Mouse (Mus musculus): ENCODE data around the gene Mapk8ip1. TPM values are rescaled to one million over a fixed set of nuclear protein-coding genes. Genes with fewer than 3 reads are reported as not detected.
A peak's percentile ranks its signal among the peaks of the same experiment; 100 is the strongest.
"Not testable (repeated sequence)": the region's sequence is repeated elsewhere in the genome, so short reads cannot be mapped to it uniquely, and the experiment has no call there.

Mapk8ip1 gene
- polyA plus RNA-seq, 1 experiment from 2014 or later: 18.8 TPM

GRCm38 (mm10) chr2:92404737-92405136, 3.7 kb upstream of the Mapk8ip1 start:
- no peak overlapping the region for H3K9ac ChIP-seq (replicated peaks; ENCODE audit: low read length)
- ATAC-seq (replicated peaks; ENCODE audit: insufficient number of reproducible peaks, low FRiP score, low TSS enrichment, low read depth) (no peak), DNase-seq (ENCODE audit: low spot score) (no peak)
- 73% methylated on average over 6 of the region's 6 CpGs for WGBS
- H3K9me3 ChIP-seq (replicated peaks; ENCODE audit: control insufficient read depth, low read length): no peaks in the 10 kb centered on the region
- H3K27me3 ChIP-seq (ENCODE audit: control insufficient read depth, insufficient read depth, low read length): no peaks in the 10 kb centered on the region
- H3K36me3 ChIP-seq (replicated peaks; ENCODE audit: control insufficient read depth, insufficient read depth, low read depth, low read length): peaks cover 7% of the 10 kb centered on the region
- H3K27ac ChIP-seq (replicated peaks; ENCODE audit: low read depth, low read length): no peak overlapping the region
- no peak overlapping the region for H3K4me2 ChIP-seq (ENCODE audit: low read depth, low read length)
- H3K4me3 ChIP-seq (ENCODE audit: low read depth, low read length): no peak overlapping the region
- H3K4me1 ChIP-seq (ENCODE audit: control insufficient read depth, insufficient read depth, low read length): no peaks in the 10 kb centered on the region

- peaks cover 4% of the 10 kb centered on the region for H3K36me3 ChIP-seq (replicated peaks; ENCODE audit: control insufficient read depth, insufficient read depth, low read depth, low read length)
- H3K9me3 ChIP-seq (replicated peaks; ENCODE audit: control insufficient read depth, low read length): no peaks in the 10 kb centered on the region
- no peaks in the 10 kb centered on the region for H3K27me3 ChIP-seq (ENCODE audit: control insufficient read depth, insufficient read depth, low read length)
- no peaks in the 10 kb centered on the region for H3K4me1 ChIP-seq (ENCODE audit: control insufficient read depth, insufficient read depth, low read length)
- no peak overlapping the region for H3K4me2 ChIP-seq (ENCODE audit: low read depth, low read length)
- H3K27ac ChIP-seq (replicated peaks; ENCODE audit: low read depth, low read length): no peak overlapping the region
- H3K4me3 ChIP-seq (ENCODE audit: low read depth, low read length): no peak overlapping the region
- no peak for ATAC-seq (replicated peaks; ENCODE audit: insufficient number of reproducible peaks, low FRiP score, low TSS enrichment, low read depth)
- DNase-seq (ENCODE audit: low spot score): no peak
- no peak overlapping the region for H3K9ac ChIP-seq (replicated peaks; ENCODE audit: low read length)
- 91% methylated on average over 5 of the region's 5 CpGs for WGBS
Observed at GRCm38 (mm10) chr2:92403776-92404319, 2.8 kb upstream of the Mapk8ip1 start.

GRCm38 (mm10) chr2:92402591-92403326, 1.7 kb upstream of the Mapk8ip1 start:
- Histone ChIP-seq H3K27me3 (ENCODE audit: control insufficient read depth, insufficient read depth, low read length) (no peaks in the 10 kb centered on the region), H3K9me3 (replicated peaks; ENCODE audit: control insufficient read depth, low read length) (no peaks in the 10 kb centered on the region), H3K27ac (replicated peaks; ENCODE audit: low read depth, low read length) (no peak overlapping the region), H3K4me2 (ENCODE audit: low read depth, low read length) (no peak overlapping the region), H3K4me1 (ENCODE audit: control insufficient read depth, insufficient read depth, low read length) (no peaks in the 10 kb centered on the region), H3K4me3 (ENCODE audit: low read depth, low read length) (no peak overlapping the region), H3K9ac (replicated peaks; ENCODE audit: low read length) (no peak overlapping the region), H3K36me3 (replicated peaks; ENCODE audit: control insufficient read depth, insufficient read depth, low read depth, low read length) (peaks cover 3% of the 10 kb centered on the region; the same call in 1 of the 2 replicates)
- ATAC-seq (replicated peaks; ENCODE audit: insufficient number of reproducible peaks, low FRiP score, low TSS enrichment, low read depth): no peak
- no peak for DNase-seq (ENCODE audit: low spot score)
- WGBS: 74% methylated on average over 4 of the region's 4 CpGs

- no peaks in the 10 kb centered on the region for H3K27me3 ChIP-seq (ENCODE audit: control insufficient read depth, insufficient read depth, low read length)
- H3K9ac ChIP-seq (replicated peaks; ENCODE audit: low read length): peak overlapping the region; percentile 71
- no peaks in the 10 kb centered on the region for H3K9me3 ChIP-seq (replicated peaks; ENCODE audit: control insufficient read depth, low read length)
- WGBS: 3% methylated on average over 21 of the region's 22 CpGs
- DNase-seq (ENCODE audit: low spot score) (peak; percentile 1), ATAC-seq (replicated peaks; ENCODE audit: insufficient number of reproducible peaks, low FRiP score, low TSS enrichment, low read depth) (no peak)
- 0 out of 2 replicates have a peak overlapping the region, but pooled peaks have one; percentile 20 for H3K27ac ChIP-seq (replicated peaks; ENCODE audit: low read depth, low read length)
- H3K4me2 ChIP-seq (ENCODE audit: low read depth, low read length): peak overlapping the region; percentile 95
- no peaks in the 10 kb centered on the region for H3K4me1 ChIP-seq (ENCODE audit: control insufficient read depth, insufficient read depth, low read length)
- H3K4me3 ChIP-seq (ENCODE audit: low read depth, low read length): peak overlapping the region; percentile 63
- H3K36me3 ChIP-seq (replicated peaks; ENCODE audit: control insufficient read depth, insufficient read depth, low read depth, low read length): peaks cover 3% of the 10 kb centered on the region; the same call in 1 of the 2 replicates
Observed at GRCm38 (mm10) chr2:92400682-92401081, 381 bp downstream of the Mapk8ip1 start.

- ATAC-seq (replicated peaks; ENCODE audit: insufficient number of reproducible peaks, low FRiP score, low TSS enrichment, low read depth); H3K4me3 ChIP-seq (ENCODE audit: low read depth, low read length); H3K4me1 ChIP-seq (ENCODE audit: control insufficient read depth, insufficient read depth, low read length); H3K27ac ChIP-seq (replicated peaks; ENCODE audit: low read depth, low read length); H3K9me3 ChIP-seq (replicated peaks; ENCODE audit: control insufficient read depth, low read length); DNase-seq (ENCODE audit: low spot score); H3K9ac ChIP-seq (replicated peaks; ENCODE audit: low read length); H3K27me3 ChIP-seq (ENCODE audit: control insufficient read depth, insufficient read depth, low read length); H3K36me3 ChIP-seq (replicated peaks; ENCODE audit: control insufficient read depth, insufficient read depth, low read depth, low read length); H3K4me2 ChIP-seq (ENCODE audit: low read depth, low read length): not testable (repeated sequence)
- WGBS: 68% methylated on average over 4 of the region's 4 CpGs
Observed at GRCm38 (mm10) chr2:92399877-92400276, 1.2 kb downstream of the Mapk8ip1 start.

- Histone ChIP-seq H3K4me1 (ENCODE audit: control insufficient read depth, insufficient read depth, low read length) (peaks cover 5% of the 10 kb centered on the region; the same call in 1 of the 2 replicates), H3K4me2 (ENCODE audit: low read depth, low read length) (no peak overlapping the region), H3K36me3 (replicated peaks; ENCODE audit: control insufficient read depth, insufficient read depth, low read depth, low read length) (no peaks in the 10 kb centered on the region), H3K27me3 (ENCODE audit: control insufficient read depth, insufficient read depth, low read length) (no peaks in the 10 kb centered on the region), H3K27ac (replicated peaks; ENCODE audit: low read depth, low read length) (no peak overlapping the region), H3K9ac (replicated peaks; ENCODE audit: low read length) (no peak overlapping the region), H3K4me3 (ENCODE audit: low read depth, low read length) (no peak overlapping the region), H3K9me3 (replicated peaks; ENCODE audit: control insufficient read depth, low read length) (no peaks in the 10 kb centered on the region)
- ATAC-seq (replicated peaks; ENCODE audit: insufficient number of reproducible peaks, low FRiP score, low TSS enrichment, low read depth) (no peak), DNase-seq (ENCODE audit: low spot score) (no peak)
- 85% methylated on average over 1 of the region's 1 CpGs for WGBS
Observed at GRCm38 (mm10) chr2:92397436-92397835, 3.6 kb downstream of the Mapk8ip1 start.

GRCm38 (mm10) chr2:92395535-92395934, 5.5 kb downstream of the Mapk8ip1 start:
- Histone ChIP-seq H3K9ac (replicated peaks; ENCODE audit: low read length) (no peak overlapping the region), H3K4me2 (ENCODE audit: low read depth, low read length) (no peak overlapping the region), H3K4me3 (ENCODE audit: low read depth, low read length) (no peak overlapping the region), H3K9me3 (replicated peaks; ENCODE audit: control insufficient read depth, low read length) (no peaks in the 10 kb centered on the region), H3K27me3 (ENCODE audit: control insufficient read depth, insufficient read depth, low read length) (no peaks in the 10 kb centered on the region), H3K36me3 (replicated peaks; ENCODE audit: control insufficient read depth, insufficient read depth, low read depth, low read length) (no peaks in the 10 kb centered on the region), H3K4me1 (ENCODE audit: control insufficient read depth, insufficient read depth, low read length) (peaks cover 11% of the 10 kb centered on the region), H3K27ac (replicated peaks; ENCODE audit: low read depth, low read length) (no peak overlapping the region)
- DNase-seq (ENCODE audit: low spot score): no peak
- 95% methylated on average over 3 of the region's 3 CpGs for WGBS
- ATAC-seq (replicated peaks; ENCODE audit: insufficient number of reproducible peaks, low FRiP score, low TSS enrichment, low read depth): no peak
